27 mouse cellular contexts compared by ENCODE assay signal in the genomic region with DNA sequence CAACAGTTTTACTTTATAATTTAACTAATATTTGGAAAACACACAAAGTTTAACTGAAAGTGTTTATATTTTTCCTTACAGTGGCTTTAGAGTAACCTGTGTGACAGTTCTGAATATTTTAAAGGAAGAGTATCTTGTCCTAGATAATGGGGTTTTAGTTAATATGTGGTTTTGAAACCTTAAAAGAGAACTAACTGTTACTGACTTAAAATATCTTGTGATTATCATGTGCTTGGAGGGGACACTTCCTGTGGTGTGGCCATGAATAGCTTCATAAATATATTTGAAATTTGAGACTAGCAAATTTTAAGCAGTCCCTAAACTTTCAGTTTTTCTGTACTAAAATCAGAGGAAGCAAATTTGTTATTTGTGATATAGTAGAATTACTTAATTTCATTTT.
DNase-seq lines count a peak whose midpoint lies in the region; ATAC-seq and TF ChIP-seq lines count a peak whose summit lies in the region.
"Had no signal": no experiment of that assay in that cellular context is flagged by ENCODE, and none has a peak within 500 bp of the region (broad histone marks: within the 10 kb centered on the region; RNA-seq: fewer than 3 reads in every experiment).

No protein-coding gene starts in this region.

- no peaks in the 10 kb centered on the region for H3K27me3 ChIP-seq in MEL (ENCODE audit: control insufficient read depth in 1 of 2, insufficient read depth in 2 of 2, low read length in 2 of 2)
- no peaks in the 10 kb centered on the region for H3K27me3 ChIP-seq in heart, embryonic 11.5 days (ENCODE audit: control insufficient read depth, insufficient read depth, low read length)
- H3K27me3 ChIP-seq: CH12.LX; forebrain, embryonic 13.5 days; heart, embryonic 13.5 days had no signal

- H3K4me2 ChIP-seq in heart, embryonic 11.5 days, result no peak overlapping the region
- H3K4me2 ChIP-seq: forebrain, embryonic 13.5 days; heart, embryonic 13.5 days; hindbrain, embryonic 14.5 days had no signal

- DNase-seq in 416B (ENCODE audit: low read depth) (peak; percentile 45), MEL (ENCODE audit: low read depth, low spot score) (peak; percentile 55)
- DNase-seq in ovary, postnatal 14 days (ENCODE audit: low spot score), result no peak
- no peak for DNase-seq in lung, postnatal 4 days
- DNase-seq: adrenal gland, adult 8-10 months; adrenal gland, postnatal 25 days; cerebellum, adult 18-20 months; cerebellum, adult 9-10 months; cerebellum, postnatal 14 days; gastrocnemius, postnatal 10 days; gastrocnemius, postnatal 36 days; heart, adult 18-20 months; heart, postnatal 14 days; heart, postnatal 4 days had no signal

- ATAC-seq in granulocyte monocyte progenitor cell, adult 5-6 weeks (replicated peaks; ENCODE audit: poor library complexity, severe bottlenecking), result peak; percentile 48; the same call in 1 of the 2 replicates
- no peak for ATAC-seq in heart, embryonic 11.5 days (replicated peaks; ENCODE audit: insufficient number of reproducible peaks, low FRiP score, low TSS enrichment)
- ATAC-seq: activated CD4-positive, CD25-positive, alpha-beta regulatory T cell, adult 4 months; forebrain, embryonic 13.5 days; forebrain, embryonic 16.5 days; hindbrain, postnatal 0 days; inflammation-experienced regulatory T-cells, adult 6 months; intestine, embryonic 16.5 days had no signal

- TF ChIP-seq CTCF in MEL (IDR thresholded peaks at IDR 0.05 in 2 of 3, conservative IDR thresholded peaks at IDR 0.05 in 1 of 3; ENCODE audit: control insufficient read depth in 1 of 3, insufficient read depth in 1 of 3, low read depth in 2 of 3, low read length in 3 of 3, poor library complexity in 1 of 3, severe bottlenecking in 1 of 3), result no peak

- no peaks in the 10 kb centered on the region for H3K9me3 ChIP-seq in MEL (replicated peaks; ENCODE audit: insufficient read depth, low read length)
- no peaks in the 10 kb centered on the region for H3K9me3 ChIP-seq in heart, embryonic 11.5 days (replicated peaks; ENCODE audit: control insufficient read depth, low read length)
- H3K9me3 ChIP-seq: forebrain, embryonic 10.5 days; forebrain, embryonic 13.5 days; G1E had no signal

- H3K27ac ChIP-seq in MEL (ENCODE audit: control insufficient read depth, low read depth, low read length), result no peak overlapping the region; the same call in 1 of the 2 replicates
- no peak overlapping the region for H3K27ac ChIP-seq in heart, embryonic 11.5 days (ENCODE audit: low read depth, low read length)
- H3K27ac ChIP-seq: forebrain, embryonic 10.5 days; forebrain, embryonic 13.5 days; heart, embryonic 13.5 days; hindbrain, embryonic 14.5 days; hindbrain, postnatal 0 days had no signal

- no peak for TF ChIP-seq POLR2A in MEL (IDR thresholded peaks at IDR 0.05; ENCODE audit: control insufficient read depth in 1 of 2, insufficient read depth in 1 of 2, low read depth in 1 of 2, low read length in 2 of 2, poor library complexity in 1 of 2)

- peaks cover 13 to 17% of the 10 kb centered on the region in 2 experiments for H3K36me3 ChIP-seq in MEL (ENCODE audit: control insufficient read depth in 1 of 2, insufficient read depth in 2 of 2, low read length in 2 of 2)
- H3K36me3 ChIP-seq in heart, embryonic 11.5 days (ENCODE audit: control insufficient read depth, insufficient read depth, low read length), result peaks cover 2% of the 10 kb centered on the region; the same call in 1 of the 2 replicates

- no peaks in the 10 kb centered on the region for H3K79me2 ChIP-seq in MEL (ENCODE audit: control insufficient read depth, insufficient read depth, low read length, poor library complexity)

- peak overlapping the region in 1 of 2 experiments; percentile 27; a peak in 2 of 4 replicates for H3K4me3 ChIP-seq in MEL (ENCODE audit: control insufficient read depth in 1 of 2, insufficient read depth in 1 of 2, low read depth in 2 of 2, low read length in 2 of 2)
- H3K4me3 ChIP-seq in heart, embryonic 11.5 days (ENCODE audit: low read depth, low read length), result no peak overlapping the region
- H3K4me3 ChIP-seq: forebrain, embryonic 10.5 days; forebrain, embryonic 13.5 days; heart, embryonic 13.5 days had no signal

- no peak overlapping the region; the same call in 1 of the 2 replicates for H3K9ac ChIP-seq in MEL (ENCODE audit: control insufficient read depth, low read depth, low read length, poor library complexity, severe bottlenecking)
- no peak overlapping the region for H3K9ac ChIP-seq in heart, embryonic 11.5 days (ENCODE audit: low read depth, low read length)
- H3K9ac ChIP-seq: forebrain, embryonic 13.5 days; heart, embryonic 13.5 days; hindbrain, embryonic 14.5 days had no signal

- H3K4me1 ChIP-seq in MEL (ENCODE audit: control insufficient read depth in 1 of 2, insufficient read depth in 2 of 2, low read length in 2 of 2), result peaks cover 8 to 13% of the 10 kb centered on the region in 2 experiments
- no peaks in the 10 kb centered on the region for H3K4me1 ChIP-seq in heart, embryonic 11.5 days (ENCODE audit: control insufficient read depth, insufficient read depth, low read length)
- H3K4me1 ChIP-seq: forebrain, embryonic 10.5 days; forebrain, embryonic 13.5 days had no signal

- no peak for TF ChIP-seq RAD21 in MEL (IDR thresholded peaks at IDR 0.05; ENCODE audit: low read depth, low read length)

- TF ChIP-seq EP300 in MEL (IDR thresholded peaks at IDR 0.05; ENCODE audit: low read depth in 1 of 2, low read length in 2 of 2), result peak; percentile 74 to 83

TF ChIP-seq in MEL, 35 proteins besides CTCF, POLR2A, EP300 and RAD21:
- TF ChIP-seq BHLHE40 (IDR thresholded peaks at IDR 0.05; ENCODE audit: borderline replicate concordance, low read depth, low read length), result peak; percentile 70; the same call in 1 of the 2 replicates
- TF ChIP-seq NRF1 (IDR thresholded peaks at IDR 0.05; ENCODE audit: insufficient read depth, low read depth, low read length, poor library complexity, severe bottlenecking), result no peak
- peak; percentile 32; the same call in 1 of the 2 replicates for TF ChIP-seq USF1 (IDR thresholded peaks at IDR 0.05; ENCODE audit: low read depth, low read length)
- peak; percentile 51; the same call in 1 of the 2 replicates for TF ChIP-seq TCF12 (IDR thresholded peaks at IDR 0.05; ENCODE audit: low read depth, low read length)
- TF ChIP-seq ETS1 (IDR thresholded peaks at IDR 0.05; ENCODE audit: low read depth, low read length), result peak; percentile 67
- no peak for TF ChIP-seq ZKSCAN1 (IDR thresholded peaks at IDR 0.05; ENCODE audit: low read depth, low read length)
- no peak for TF ChIP-seq KAT2A (conservative IDR thresholded peaks at IDR 0.05; ENCODE audit: low read depth, low read length)
- peak; percentile 54; the same call in 1 of the 2 replicates for TF ChIP-seq GATA1 (IDR thresholded peaks at IDR 0.05; ENCODE audit: low read depth, low read length)
- TF ChIP-seq MEF2A (IDR thresholded peaks at IDR 0.05; ENCODE audit: extremely low read depth, insufficient replicate concordance, low read depth, low read length, poor library complexity, severe bottlenecking), result peak; percentile 85; the same call in 1 of the 2 replicates
- TF ChIP-seq SMC3 (IDR thresholded peaks at IDR 0.05; ENCODE audit: low read depth, low read length), result no peak
- peak; percentile 44; the same call in 1 of the 2 replicates for TF ChIP-seq MXI1 (IDR thresholded peaks at IDR 0.05; ENCODE audit: low read depth, low read length)
- 0 out of 2 replicates have a peak, but pooled peaks have one; percentile 16 for TF ChIP-seq HCFC1 (IDR thresholded peaks at IDR 0.05; ENCODE audit: low read depth, low read length)
- TF ChIP-seq MYC (IDR thresholded peaks at IDR 0.05; ENCODE audit: low read depth, low read length), result 0 out of 2 replicates have a peak, but pooled peaks have one; percentile 50
- TF ChIP-seq NELFE (IDR thresholded peaks at IDR 0.05; ENCODE audit: low read depth, low read length), result no peak
- TF ChIP-seq RCOR1 (IDR thresholded peaks at IDR 0.05; ENCODE audit: low read depth, low read length), result 0 out of 2 replicates have a peak, but pooled peaks have one; percentile 52
- peak; percentile 83 for TF ChIP-seq SIN3A (IDR thresholded peaks at IDR 0.05; ENCODE audit: low read length)

Comparison
In these comparisons a context has a peak if more than half of its experiments do, and no peak if none do; other contexts are left out.
1. DNase-seq: peak in 416B (single experiment) and MEL (single experiment); none in ovary, postnatal 14 days (single experiment) and lung, postnatal 4 days (0 of 2).